Mouse (Mus musculus) limb, embryonic 15.5 days (tissue): Measurements from ENCODE around the gene Kctd18. TPM values are rescaled to one million over a fixed set of nuclear protein-coding genes. Genes with fewer than 3 reads are reported as not detected.

Experiments used
- ATAC-seq: fragments of 200-750 bp; cut with Nextera tagmentation; 2 replicates; pipeline ENCODE4 v1.8.0; 2017; ENCODE audit warnings: low read depth, moderate TSS enrichment; ENCODE audit not compliant: insufficient number of reproducible peaks, low FRiP score, low TSS enrichment
- H3K27ac ChIP-seq: fragments of 300-500 bp; sonication (generic); 2 replicates; pipeline ENCODE4 v1.5.1; 2015; ENCODE audit warnings: moderate library complexity, mild to moderate bottlenecking, inconsistent platforms
- H3K27me3 ChIP-seq: fragments of 300-500 bp; sonication (generic); 2 replicates; pipeline ENCODE4 v1.6.1; 2015; ENCODE audit warnings: inconsistent platforms
- H3K36me3 ChIP-seq: fragments of 300-500 bp; sonication (generic); 2 replicates; pipeline ENCODE4 v1.6.1; 2015; ENCODE audit warnings: inconsistent platforms
- H3K4me1 ChIP-seq: fragments of 300-500 bp; sonication (generic); 2 replicates; pipeline ENCODE4 v1.6.1; 2015; ENCODE audit warnings: inconsistent platforms
- H3K4me2 ChIP-seq: fragments of 300-500 bp; sonication (generic); 2 replicates; pipeline ENCODE4 v1.6.1; 2015; ENCODE audit warnings: mild to moderate bottlenecking, inconsistent platforms
- H3K4me3 ChIP-seq: fragments of 300-500 bp; sonication (generic); 2 replicates; pipeline ENCODE4 v1.5.1; 2015; ENCODE audit warnings: mild to moderate bottlenecking, inconsistent platforms
- H3K9ac ChIP-seq: fragments of 300-500 bp; sonication (generic); 2 replicates; pipeline ENCODE4 v1.6.1; 2015; ENCODE audit warnings: inconsistent platforms
- H3K9me3 ChIP-seq: fragments of 300-500 bp; sonication (generic); 2 replicates; pipeline ENCODE4 v1.6.1; 2016; ENCODE audit warnings: inconsistent platforms
- WGBS: fragments of 180-500 bp; shearing (Covaris S2); methylation state at CpG from one replicate; pipeline ENCODE4 v1.1.7; 2015; 5-methylcytosine and 5-hydroxymethylcytosine counted together
- polyA plus RNA-seq: library from polyadenylated mRNA; unstranded; fragments of >200 nt; fragmentation: Nextera tagmentation; extraction: Ambion mirVana; gene quantifications from 2 replicates; pipeline ENCODE4 v1.2.1, GENCODE M21; 2015

Gene Kctd18
- polyA plus RNA-seq = 20.5 and 22.3 TPM in 2 replicates

DNA sequence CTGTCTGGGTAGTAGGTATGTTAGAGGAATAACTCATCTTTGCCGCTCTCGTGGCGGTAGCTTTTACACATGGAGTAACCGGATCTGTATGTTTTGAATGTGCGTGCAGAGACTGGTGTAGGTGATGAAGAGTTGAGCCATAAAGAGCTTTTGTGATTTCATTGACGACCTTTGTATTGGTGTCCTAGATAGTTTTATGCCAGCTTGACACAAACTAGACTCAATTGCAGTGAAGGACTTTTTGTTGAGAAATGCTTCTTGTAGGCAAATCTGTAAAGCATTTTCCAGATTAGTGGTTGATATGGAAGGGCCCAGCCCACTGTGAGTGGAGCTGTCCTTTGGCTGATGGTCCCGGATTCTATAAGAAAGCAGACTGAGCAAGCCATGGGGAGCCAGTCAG is at the start of gene Kctd18:
Gene Kctd18 (minus strand): TSS at position 101 of the 400 bp plus-strand sequence.
- Histone ChIP-seq H3K9ac (no peak within 1 kb of the TSS), H3K9me3 (no peaks in the 10 kb centered on the region), H3K4me3 (no peak within 1 kb of the TSS), H3K36me3 (peaks cover 48% of the 10 kb centered on the region), H3K4me2 (no peak within 1 kb of the TSS), H3K4me1 (no peaks in the 10 kb centered on the region), H3K27ac (no peak within 1 kb of the TSS), H3K27me3 (no peaks in the 10 kb centered on the region)
- no peak for ATAC-seq
- WGBS = 98% methylated on average over 7 of the region's 7 CpGs

DNA sequence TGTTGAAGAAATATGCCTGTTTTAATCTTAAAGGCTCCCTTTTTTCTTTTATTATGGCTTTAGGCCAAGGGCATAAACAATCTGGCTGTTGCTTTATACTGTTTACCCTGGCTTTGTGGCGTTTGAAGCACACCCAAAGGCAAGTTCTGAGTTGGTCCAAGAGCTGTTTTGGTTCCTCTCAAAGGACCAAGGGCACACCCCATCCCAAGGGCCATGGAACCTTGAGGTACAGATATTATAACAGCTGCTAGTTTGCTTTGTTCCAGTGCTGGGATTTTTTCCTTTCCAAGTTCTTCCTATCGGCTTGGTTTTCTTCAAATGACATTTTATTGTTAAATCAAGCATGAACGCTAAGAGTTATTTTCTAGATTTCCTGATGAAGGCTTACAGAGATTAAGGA is 46.9 kb upstream of the Kctd18 start:
- no peak for ATAC-seq
- H3K27ac ChIP-seq = no peak overlapping the region

GRCm38 (mm10) chr1:58065151-58065550 is 46.4 kb upstream of the Kctd18 start:
- Histone ChIP-seq H3K9ac (no peak overlapping the region), H3K36me3 (no peaks in the 10 kb centered on the region), H3K4me3 (no peak overlapping the region), H3K9me3 (no peaks in the 10 kb centered on the region), H3K4me1 (no peaks in the 10 kb centered on the region), H3K4me2 (no peak overlapping the region), H3K27ac (no peak overlapping the region), H3K27me3 (no peaks in the 10 kb centered on the region)
- 82% methylated on average over 5 of the region's 5 CpGs for WGBS
- ATAC-seq = no peak

More for the DNA sequence above, 46.9 kb upstream of the Kctd18 start:
- H3K9ac ChIP-seq = no peak overlapping the region
- H3K9me3 ChIP-seq = no peaks in the 10 kb centered on the region
- no peak overlapping the region for H3K4me3 ChIP-seq
- no peaks in the 10 kb centered on the region for H3K36me3 ChIP-seq
- H3K4me2 ChIP-seq = no peak overlapping the region
- H3K4me1 ChIP-seq = no peaks in the 10 kb centered on the region
- no peaks in the 10 kb centered on the region for H3K27me3 ChIP-seq
- 47% methylated on average over 3 of the region's 3 CpGs for WGBS

DNA sequence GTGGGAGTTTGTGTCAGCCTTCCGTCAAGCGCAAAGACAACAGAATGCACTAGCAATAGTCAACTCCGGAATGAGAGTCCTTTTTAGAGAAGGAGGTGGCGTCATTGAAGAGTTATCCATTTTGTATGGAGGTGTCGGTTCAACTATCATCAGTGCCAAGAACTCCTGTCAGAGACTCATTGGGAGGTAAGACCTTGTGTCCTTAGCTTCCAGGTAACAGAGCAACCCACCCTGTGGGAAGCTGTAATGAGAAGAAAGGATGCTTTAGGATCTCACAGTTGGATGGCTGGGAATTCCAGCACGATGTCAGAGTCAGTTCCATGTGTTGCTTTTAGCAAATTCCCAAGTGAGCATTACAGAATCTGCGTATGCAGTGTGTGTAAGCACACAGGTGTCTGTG is 43.4 kb upstream of the Kctd18 start:
- Histone ChIP-seq H3K27ac (no peak overlapping the region), H3K4me2 (no peak overlapping the region), H3K4me1 (peaks cover 5% of the 10 kb centered on the region; the same call in 1 of the 2 replicates), H3K36me3 (no peaks in the 10 kb centered on the region), H3K9me3 (no peaks in the 10 kb centered on the region), H3K27me3 (no peaks in the 10 kb centered on the region), H3K4me3 (no peak overlapping the region), H3K9ac (no peak overlapping the region)
- ATAC-seq = no peak
- 91% methylated on average over 7 of the region's 7 CpGs for WGBS

DNA sequence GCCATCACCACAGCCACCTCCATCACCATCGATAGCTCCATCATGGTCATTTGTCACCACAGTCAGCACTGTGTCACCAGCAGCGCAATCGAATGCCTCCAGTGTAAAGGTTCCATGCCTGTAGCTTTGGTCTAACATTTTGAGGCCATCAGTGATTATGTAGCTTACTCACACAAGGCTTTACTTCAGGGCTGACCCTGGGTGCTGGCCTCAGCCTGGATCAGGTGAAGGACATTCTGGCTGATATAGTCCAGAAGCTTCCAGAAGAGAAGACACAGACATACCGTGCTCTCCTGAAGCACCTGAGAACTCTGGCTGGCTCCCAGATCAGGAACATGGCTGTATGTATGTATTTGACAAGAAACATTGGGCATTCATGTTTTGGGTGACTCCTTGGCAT is 40.1 kb upstream of the Kctd18 start:
- Histone ChIP-seq H3K9me3 (no peaks in the 10 kb centered on the region), H3K4me3 (no peak overlapping the region), H3K36me3 (no peaks in the 10 kb centered on the region), H3K4me2 (no peak overlapping the region), H3K27ac (no peak overlapping the region), H3K27me3 (no peaks in the 10 kb centered on the region), H3K9ac (no peak overlapping the region), H3K4me1 (peaks cover 5% of the 10 kb centered on the region; the same call in 1 of the 2 replicates)
- ATAC-seq = no peak
- 96% methylated on average over 4 of the region's 4 CpGs for WGBS

DNA sequence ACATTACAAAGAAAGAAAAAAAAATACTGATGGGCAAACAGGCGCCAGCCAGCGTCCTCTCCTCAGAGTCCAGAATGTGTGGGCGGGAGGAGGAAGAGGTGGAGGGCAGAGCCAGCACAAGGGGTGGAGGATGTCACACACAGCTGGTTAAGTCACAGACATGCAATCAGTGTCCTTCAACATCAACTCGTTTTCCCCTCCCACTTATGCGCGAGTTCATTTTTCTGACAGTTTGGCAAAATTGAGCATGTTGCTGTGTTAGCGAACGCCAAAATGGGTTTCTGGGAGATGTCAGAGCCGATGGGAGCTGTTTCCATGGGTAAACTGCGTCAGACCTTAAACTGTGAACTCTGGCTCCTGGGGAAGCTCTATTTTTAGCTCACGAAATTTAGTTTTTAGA is 38.2 kb upstream of the Kctd18 start:
- Histone ChIP-seq H3K36me3 (no peaks in the 10 kb centered on the region), H3K4me3 (no peak overlapping the region), H3K4me1 (peaks cover 5% of the 10 kb centered on the region; the same call in 1 of the 2 replicates), H3K9ac (no peak overlapping the region), H3K4me2 (no peak overlapping the region), H3K27ac (no peak overlapping the region), H3K9me3 (no peaks in the 10 kb centered on the region), H3K27me3 (no peaks in the 10 kb centered on the region)
- WGBS = 60% methylated on average over 11 of the region's 11 CpGs
- ATAC-seq = no peak

- WGBS = 73% methylated on average over 13 of the region's 13 CpGs
- no peak overlapping the region for H3K4me2 ChIP-seq
- no peaks in the 10 kb centered on the region for H3K36me3 ChIP-seq
- peaks cover 5% of the 10 kb centered on the region; the same call in 1 of the 2 replicates for H3K4me1 ChIP-seq
- ATAC-seq = no peak
- no peak overlapping the region for H3K9ac ChIP-seq
- H3K9me3 ChIP-seq = no peaks in the 10 kb centered on the region
- no peak overlapping the region for H3K27ac ChIP-seq
- no peaks in the 10 kb centered on the region for H3K27me3 ChIP-seq
- H3K4me3 ChIP-seq = no peak overlapping the region
Observed at GRCm38 (mm10) chr1:58056074-58056807, 37.5 kb upstream of the Kctd18 start.

DNA sequence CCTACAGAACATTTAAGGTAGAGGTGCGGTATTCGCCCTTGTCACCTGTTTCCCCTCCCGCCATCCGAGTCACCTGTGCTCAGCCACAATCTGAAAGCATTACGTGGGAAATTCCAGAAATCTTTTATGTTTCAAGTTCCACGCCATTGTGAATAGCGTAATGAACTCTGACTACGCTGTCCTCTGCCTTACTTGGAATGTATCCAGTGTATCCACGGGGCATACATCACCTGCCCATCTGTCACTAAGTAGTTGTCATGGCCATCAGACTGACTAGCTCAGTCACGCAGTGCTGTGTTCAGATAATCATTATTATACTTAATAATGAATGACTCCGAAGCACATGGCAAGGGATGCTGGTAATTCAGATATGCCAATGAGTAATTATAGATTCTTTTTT is 36.8 kb upstream of the Kctd18 start:
- Histone ChIP-seq H3K4me3 (no peak overlapping the region), H3K4me2 (no peak overlapping the region), H3K36me3 (no peaks in the 10 kb centered on the region), H3K27ac (no peak overlapping the region), H3K27me3 (no peaks in the 10 kb centered on the region), H3K9me3 (no peaks in the 10 kb centered on the region), H3K9ac (no peak overlapping the region), H3K4me1 (peaks cover 5% of the 10 kb centered on the region; the same call in 1 of the 2 replicates)
- no peak for ATAC-seq
- 80% methylated on average over 11 of the region's 11 CpGs for WGBS

- Histone ChIP-seq H3K36me3 (no peaks in the 10 kb centered on the region), H3K9me3 (no peaks in the 10 kb centered on the region), H3K4me1 (no peaks in the 10 kb centered on the region), H3K27me3 (no peaks in the 10 kb centered on the region), H3K27ac (no peak overlapping the region), H3K9ac (no peak overlapping the region), H3K4me2 (no peak overlapping the region), H3K4me3 (no peak overlapping the region)
- ATAC-seq = no peak
- 88% methylated on average over 5 of the region's 5 CpGs for WGBS
Observed at GRCm38 (mm10) chr1:58049126-58049525, 30.4 kb upstream of the Kctd18 start.

GRCm38 (mm10) chr1:58046721-58047290 is 28.1 kb upstream of the Kctd18 start:
- no peaks in the 10 kb centered on the region for H3K4me1 ChIP-seq
- H3K9me3 ChIP-seq = no peaks in the 10 kb centered on the region
- H3K4me3 ChIP-seq = no peak overlapping the region
- H3K27me3 ChIP-seq = no peaks in the 10 kb centered on the region
- no peak overlapping the region for H3K4me2 ChIP-seq
- no peak for ATAC-seq
- 49% methylated on average over 3 of the region's 3 CpGs for WGBS
- no peaks in the 10 kb centered on the region for H3K36me3 ChIP-seq
- H3K9ac ChIP-seq = no peak overlapping the region
- H3K27ac ChIP-seq = no peak overlapping the region

- Histone ChIP-seq H3K27ac (no peak overlapping the region), H3K9ac (no peak overlapping the region), H3K4me2 (no peak overlapping the region), H3K36me3 (no peaks in the 10 kb centered on the region), H3K27me3 (no peaks in the 10 kb centered on the region), H3K4me3 (no peak overlapping the region), H3K4me1 (no peaks in the 10 kb centered on the region), H3K9me3 (no peaks in the 10 kb centered on the region)
- 63% methylated on average over 5 of the region's 5 CpGs for WGBS
- no peak for ATAC-seq
Observed at GRCm38 (mm10) chr1:58045546-58045945, 26.8 kb upstream of the Kctd18 start.

DNA sequence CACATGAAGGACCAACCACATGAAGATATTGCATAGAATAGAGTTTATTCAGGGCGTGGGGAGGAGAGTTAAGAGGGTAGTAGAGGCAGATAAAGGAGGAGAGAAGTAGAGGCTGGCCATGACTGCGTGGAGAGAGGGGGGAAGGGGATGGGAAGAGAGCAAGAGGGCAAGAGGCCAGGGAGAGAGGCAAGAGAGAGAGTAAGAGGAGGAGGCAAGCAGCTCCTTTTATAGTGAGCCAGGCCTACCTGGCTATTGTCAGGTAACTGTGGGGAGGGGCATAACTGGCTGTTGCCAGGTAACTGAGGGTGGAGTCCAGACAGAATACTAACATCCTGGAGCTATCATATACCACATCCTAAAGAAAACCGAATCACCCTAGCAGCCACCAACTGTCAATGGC is 26.3 kb upstream of the Kctd18 start:
- ATAC-seq = no peak
- no peaks in the 10 kb centered on the region for H3K9me3 ChIP-seq
- 72% methylated on average over 3 of the region's 3 CpGs for WGBS
- no peaks in the 10 kb centered on the region for H3K36me3 ChIP-seq
- H3K27ac ChIP-seq = no peak overlapping the region
- no peak overlapping the region for H3K4me3 ChIP-seq
- H3K27me3 ChIP-seq = no peaks in the 10 kb centered on the region
- H3K4me1 ChIP-seq = no peaks in the 10 kb centered on the region
- no peak overlapping the region for H3K9ac ChIP-seq
- no peak overlapping the region for H3K4me2 ChIP-seq
